Mouse (Mus musculus) forebrain, embryonic 13.5 days (tissue): ENCODE measurements around the gene Prr3. TPM values are rescaled to one million over a fixed set of nuclear protein-coding genes. Genes with fewer than 3 reads are reported as not detected.
A peak's percentile ranks its signal among the peaks of the same experiment; 100 is the strongest.

Experiments
- ATAC-seq: fragments of 200-750 bp; cut with Nextera tagmentation; 2 replicates; pipeline ENCODE4 v1.8.0; 2017
- H3K27ac ChIP-seq: fragments of 300-500 bp; sonication (generic); 2 replicates; pipeline ENCODE4 v1.5.1; 2015; ENCODE audit warnings: inconsistent platforms, mild to moderate bottlenecking, moderate library complexity
- H3K27me3 ChIP-seq: fragments of 300-500 bp; sonication (generic); 2 replicates; pipeline ENCODE4 v1.6.1; 2015; ENCODE audit warnings: mild to moderate bottlenecking, inconsistent platforms
- H3K36me3 ChIP-seq: fragments of 300-500 bp; sonication (generic); 2 replicates; pipeline ENCODE4 v1.6.1; 2015; ENCODE audit warnings: mild to moderate bottlenecking, inconsistent platforms; ENCODE audit not compliant: poor library complexity, severe bottlenecking
- H3K4me1 ChIP-seq: fragments of 300-500 bp; sonication (generic); 2 replicates; pipeline ENCODE4 v1.6.1; 2015; ENCODE audit warnings: inconsistent platforms
- H3K4me2 ChIP-seq: fragments of 300-500 bp; sonication (generic); 2 replicates; pipeline ENCODE4 v1.6.1; 2015; ENCODE audit warnings: inconsistent platforms, mild to moderate bottlenecking, moderate library complexity
- H3K4me3 ChIP-seq: fragments of 300-500 bp; sonication (generic); 2 replicates; pipeline ENCODE4 v1.5.1; 2015; ENCODE audit warnings: mild to moderate bottlenecking, inconsistent platforms
- H3K9ac ChIP-seq: fragments of 300-500 bp; sonication (generic); 2 replicates; pipeline ENCODE4 v1.6.1; 2015; ENCODE audit warnings: mild to moderate bottlenecking, inconsistent platforms
- H3K9me3 ChIP-seq: fragments of 300-500 bp; sonication (generic); replicated peaks from 2 replicates; pipeline ENCODE4 v1.6.1; 2016; ENCODE audit warnings: inconsistent platforms
- WGBS: fragments of 180-500 bp; shearing (Covaris S2); methylation state at CpG from one replicate; pipeline ENCODE4 v1.1.7; 2015; 5-methylcytosine and 5-hydroxymethylcytosine counted together
- polyA plus RNA-seq: library from polyadenylated mRNA; unstranded; fragments of >200 nt; fragmentation: Nextera tagmentation; extraction: Ambion mirVana; gene quantifications from 2 replicates; pipeline ENCODE4 v1.2.1, GENCODE M21; 2015

Prr3 gene
- polyA plus RNA-seq = 62.7 and 70.0 TPM in 2 replicates

DNA sequence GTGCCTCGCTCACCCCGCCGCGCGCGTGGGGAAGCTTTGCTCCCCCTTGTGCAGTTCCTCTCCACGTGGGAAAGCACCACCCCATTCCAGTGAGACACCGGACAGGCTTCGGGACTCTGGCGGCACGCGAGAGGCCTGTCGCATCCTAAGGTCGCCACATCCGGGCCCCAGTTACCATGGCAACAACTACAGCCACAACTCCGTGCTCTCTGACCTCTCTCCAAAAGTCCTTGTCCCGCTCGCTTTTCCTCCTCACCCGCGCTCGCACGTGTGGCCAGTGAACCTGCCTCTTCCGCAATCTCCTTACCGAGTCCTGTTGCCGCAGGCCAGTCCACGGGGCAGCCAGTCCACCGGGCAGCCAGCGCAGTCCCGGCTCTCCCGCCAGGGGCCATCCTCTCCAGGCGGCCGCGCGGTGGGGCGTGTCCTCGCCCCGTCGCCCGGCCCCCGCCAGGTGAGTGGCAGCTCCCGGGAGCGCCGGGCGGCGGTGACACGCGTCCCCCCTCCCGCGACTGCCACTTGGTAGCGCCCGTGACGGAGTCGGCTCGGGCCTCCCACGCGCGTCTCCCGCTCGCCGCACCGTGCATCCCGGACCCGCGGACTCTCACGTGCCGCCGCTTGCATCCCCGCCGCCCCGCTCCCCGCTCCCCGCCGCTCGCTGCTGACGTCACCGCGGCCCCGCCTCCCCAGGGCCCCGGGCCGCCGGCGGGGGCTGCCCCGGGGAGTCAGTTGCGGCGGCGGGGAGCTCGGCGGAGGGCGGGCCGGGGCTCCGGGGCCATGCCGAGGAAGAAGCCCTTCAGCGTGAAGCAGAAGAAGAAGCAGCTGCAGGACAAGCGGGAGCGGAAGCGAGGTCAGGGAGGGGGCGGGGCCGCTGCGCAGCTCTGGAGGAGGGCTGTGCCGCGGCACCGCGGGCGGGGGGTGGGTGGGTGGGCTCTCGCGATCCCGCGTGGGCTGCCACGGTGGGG lies at the start of gene Prr3, which contains the start of gene Gnl1:
Gene Prr3 (minus strand): TSS at position 836 of the 962 bp plus-strand sequence.
Gene Gnl1 (plus strand): TSS at position 451 of the 962 bp plus-strand sequence.
- no peaks in the 10 kb centered on the region for H3K27me3 ChIP-seq
- WGBS = under 1% methylated on average over 72 of the region's 109 CpGs
- peak within 1 kb of the TSS; percentile 91 for H3K27ac ChIP-seq
- peak within 1 kb of the TSS; percentile 93 for H3K4me2 ChIP-seq
- H3K9me3 ChIP-seq = no peaks in the 10 kb centered on the region
- peaks cover 42% of the 10 kb centered on the region for H3K36me3 ChIP-seq
- peaks cover 23% of the 10 kb centered on the region for H3K4me1 ChIP-seq
- H3K9ac ChIP-seq = peak within 1 kb of the TSS; percentile 79
- peak; percentile 82 for ATAC-seq
- peak within 1 kb of the TSS; percentile 80 for H3K4me3 ChIP-seq

DNA sequence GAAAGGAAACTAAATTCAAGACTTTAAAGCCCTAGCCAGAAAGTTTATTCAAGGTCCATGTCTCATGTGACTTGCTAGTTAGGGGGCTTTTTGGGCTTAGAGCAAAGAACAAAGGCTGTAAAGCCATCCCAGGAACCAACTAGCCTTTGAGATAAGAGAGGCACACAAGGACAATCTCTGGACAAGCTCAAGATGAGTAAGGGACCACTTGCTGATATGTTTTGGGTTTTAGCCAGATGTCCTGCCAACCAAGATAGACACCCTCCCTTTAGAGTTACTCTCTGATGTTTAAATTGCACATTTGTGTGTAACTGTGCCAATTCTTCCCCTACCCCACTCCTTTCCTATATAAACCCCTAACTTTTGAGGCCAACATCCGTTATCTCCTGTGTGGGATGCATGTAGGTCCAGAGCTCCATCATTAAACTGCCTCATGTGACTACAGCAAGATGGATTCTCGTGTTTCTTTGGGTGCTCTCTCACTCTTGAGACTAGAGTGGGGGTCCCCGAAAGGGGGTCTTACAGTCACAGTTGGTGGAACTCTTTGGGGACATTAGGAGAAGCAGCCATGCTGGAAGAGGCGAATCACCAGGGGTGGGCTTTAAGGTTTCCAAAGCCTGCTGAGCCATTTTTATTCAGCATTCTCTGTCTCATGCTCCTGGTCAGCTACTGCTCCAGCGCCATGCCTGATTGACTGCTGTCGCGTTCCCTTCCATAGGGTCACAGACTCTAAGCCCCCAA lies 49.0 kb upstream of the Prr3 start:
- Histone ChIP-seq H3K4me1 (peaks cover 9% of the 10 kb centered on the region), H3K36me3 (no peaks in the 10 kb centered on the region), H3K4me3 (no peak overlapping the region), H3K27ac (no peak overlapping the region), H3K4me2 (no peak overlapping the region), H3K27me3 (no peaks in the 10 kb centered on the region), H3K9ac (no peak overlapping the region), H3K9me3 (no peaks in the 10 kb centered on the region)
- whole genome bisulfite sequencing = 89% methylated on average over 7 of the region's 7 CpGs
- ATAC-seq = no peak

DNA sequence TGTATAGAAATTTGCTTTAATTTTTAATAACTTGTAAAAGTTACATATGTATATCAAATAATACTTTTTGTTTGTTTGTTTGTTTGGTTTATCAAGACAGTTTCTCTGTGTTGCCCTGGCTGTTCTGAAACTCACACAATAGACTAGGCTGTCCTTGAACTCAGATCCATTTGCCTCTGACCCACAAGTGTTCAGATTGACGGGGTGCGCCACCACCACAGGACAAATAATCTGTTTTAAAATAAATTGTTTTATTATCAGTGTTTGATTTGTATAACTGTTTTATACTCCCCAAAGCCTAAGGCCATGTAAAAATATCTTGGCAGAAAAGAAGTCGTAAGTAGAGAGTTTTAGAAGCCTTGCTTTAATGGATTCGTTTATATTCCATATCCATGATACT lies 47.6 kb upstream of the Prr3 start:
- Histone ChIP-seq H3K27me3 (no peaks in the 10 kb centered on the region), H3K36me3 (no peaks in the 10 kb centered on the region), H3K4me2 (no peak overlapping the region), H3K9me3 (no peaks in the 10 kb centered on the region), H3K9ac (no peak overlapping the region), H3K27ac (no peak overlapping the region), H3K4me3 (no peak overlapping the region), H3K4me1 (peaks cover 9% of the 10 kb centered on the region)
- 93% methylated on average over 4 of the region's 4 CpGs for WGBS
- ATAC-seq = no peak

DNA sequence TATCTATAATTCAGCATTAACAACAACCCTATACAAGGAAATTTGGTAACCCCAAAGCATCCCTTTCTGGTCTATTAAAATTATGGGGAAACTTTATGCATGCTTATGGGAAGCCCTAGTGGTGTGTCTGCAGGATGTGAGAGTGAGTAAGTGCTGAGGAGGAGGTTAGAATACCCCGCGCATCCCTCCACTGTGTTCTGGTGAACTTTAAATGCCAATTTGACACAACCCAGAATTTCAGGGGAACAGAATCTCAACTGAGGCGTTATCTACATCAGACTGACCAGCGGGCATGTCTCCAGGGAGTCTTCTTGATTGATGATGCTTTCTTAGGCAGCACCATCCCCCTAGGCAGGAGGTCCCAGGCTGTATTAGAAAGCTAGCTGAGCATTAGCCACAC lies 45.9 kb upstream of the Prr3 start:
- no peak overlapping the region for H3K27ac ChIP-seq
- H3K27me3 ChIP-seq = no peaks in the 10 kb centered on the region
- H3K4me3 ChIP-seq = no peak overlapping the region
- H3K9ac ChIP-seq = no peak overlapping the region
- H3K4me2 ChIP-seq = no peak overlapping the region
- H3K9me3 ChIP-seq = no peaks in the 10 kb centered on the region
- ATAC-seq = no peak
- peaks cover under 1% of the 10 kb centered on the region; the same call in 1 of the 2 replicates for H3K4me1 ChIP-seq
- no peaks in the 10 kb centered on the region for H3K36me3 ChIP-seq
- 95% methylated on average over 4 of the region's 4 CpGs for WGBS

DNA sequence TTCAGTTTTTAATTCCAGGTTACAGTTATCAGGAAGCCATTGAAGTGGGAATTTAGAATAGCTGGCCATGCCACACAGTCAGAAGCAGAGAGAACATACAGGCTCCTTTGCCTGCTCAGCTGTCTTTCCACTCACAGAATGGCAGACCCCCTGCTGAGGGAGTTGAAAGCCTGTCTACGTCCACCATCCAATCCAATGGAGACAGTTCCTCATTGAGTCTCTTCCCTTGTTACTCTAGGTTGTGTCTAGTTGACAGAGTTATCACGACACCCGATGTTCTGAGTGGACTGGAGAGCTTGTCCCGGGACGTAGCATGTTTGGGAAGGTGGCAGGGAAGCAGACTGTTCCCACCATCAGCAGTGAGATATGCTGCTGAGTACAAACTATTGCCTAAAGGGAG lies 45.2 kb upstream of the Prr3 start:
- H3K27me3 ChIP-seq = no peaks in the 10 kb centered on the region

DNA sequence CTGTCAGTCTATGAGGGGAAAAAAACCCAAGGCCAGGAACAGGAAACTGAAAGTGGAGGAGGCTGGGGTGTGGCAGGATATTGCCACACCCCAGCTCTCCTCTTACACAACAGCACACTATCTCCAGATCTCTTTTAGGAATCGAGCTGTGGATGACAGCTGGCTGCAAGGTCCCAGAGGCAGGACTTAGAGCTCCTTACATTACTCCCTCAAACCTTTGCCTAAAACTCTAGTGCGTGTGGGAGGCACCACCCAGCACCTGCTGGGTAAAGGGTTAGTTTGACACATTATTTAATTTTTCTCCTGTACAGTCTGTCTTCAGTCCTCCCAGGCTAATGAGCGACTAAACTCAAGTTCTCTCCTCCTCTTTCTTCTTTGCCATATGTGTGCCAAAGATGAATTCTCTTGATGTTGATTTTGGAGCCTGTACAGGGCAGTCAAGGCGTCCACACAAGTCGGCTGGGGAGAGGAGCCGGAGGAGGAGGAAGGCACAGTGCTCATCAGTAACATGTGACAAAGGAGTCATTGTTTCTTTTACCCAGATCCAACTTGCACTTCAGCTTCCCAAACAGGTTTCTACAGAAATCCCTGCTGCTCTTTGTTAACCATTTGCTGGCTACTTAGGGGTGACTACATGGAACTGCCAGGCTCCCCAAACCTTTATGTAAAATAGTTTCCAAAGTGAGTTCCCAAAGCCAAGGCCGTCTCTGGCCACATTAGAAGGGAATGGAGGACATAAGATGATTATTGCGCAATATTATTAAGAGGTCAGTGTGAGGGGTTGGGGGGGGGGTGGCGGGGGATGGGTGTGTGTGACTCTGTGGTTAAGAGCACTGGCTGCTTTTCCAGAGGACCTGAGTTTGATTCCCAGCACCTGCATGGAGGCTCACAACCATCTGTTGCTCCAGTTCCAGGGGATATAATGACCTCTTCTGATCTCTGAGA lies 43.9 kb upstream of the Prr3 start:
- 74% methylated on average over 9 of the region's 9 CpGs for WGBS
- no peak overlapping the region for H3K4me3 ChIP-seq
- no peak overlapping the region for H3K4me2 ChIP-seq
- H3K27ac ChIP-seq = no peak overlapping the region
- H3K9me3 ChIP-seq = no peaks in the 10 kb centered on the region
- H3K27me3 ChIP-seq = no peaks in the 10 kb centered on the region
- H3K36me3 ChIP-seq = no peaks in the 10 kb centered on the region
- ATAC-seq = no peak
- H3K9ac ChIP-seq = no peak overlapping the region
- peaks cover 5% of the 10 kb centered on the region; the same call in 1 of the 2 replicates for H3K4me1 ChIP-seq

More for the DNA sequence above, 45.2 kb upstream of the Prr3 start:
- WGBS = 54% methylated on average over 5 of the region's 5 CpGs
- Histone ChIP-seq H3K9me3 (no peaks in the 10 kb centered on the region), H3K27ac (no peak overlapping the region), H3K4me2 (no peak overlapping the region), H3K4me1 (peaks cover 5% of the 10 kb centered on the region; the same call in 1 of the 2 replicates), H3K9ac (no peak overlapping the region), H3K4me3 (no peak overlapping the region), H3K36me3 (no peaks in the 10 kb centered on the region)
- ATAC-seq = no peak

DNA sequence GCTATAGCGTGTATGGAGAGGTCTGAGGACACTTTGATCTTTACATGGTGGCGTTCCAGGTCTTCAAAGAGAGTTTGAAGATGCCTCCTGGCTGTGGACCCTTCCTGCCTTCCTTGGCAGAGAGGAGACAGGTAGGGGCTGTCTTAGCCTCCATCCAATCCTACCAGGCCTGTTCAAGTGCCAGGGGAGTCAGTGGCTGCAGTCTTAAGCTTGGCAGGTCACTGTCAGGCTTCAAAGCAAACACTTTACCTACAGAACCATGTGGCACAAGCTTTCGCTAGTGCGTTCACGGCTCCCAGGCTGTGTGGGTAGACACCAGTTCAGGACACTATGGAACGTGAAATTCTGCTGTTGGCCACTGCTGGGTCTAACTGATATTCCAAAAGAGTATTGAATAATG lies 42.9 kb upstream of the Prr3 start:
- Histone ChIP-seq H3K9ac (no peak overlapping the region), H3K4me3 (no peak overlapping the region), H3K4me2 (no peak overlapping the region), H3K27me3 (no peaks in the 10 kb centered on the region), H3K4me1 (peaks cover 5% of the 10 kb centered on the region; the same call in 1 of the 2 replicates), H3K9me3 (no peaks in the 10 kb centered on the region), H3K36me3 (no peaks in the 10 kb centered on the region), H3K27ac (no peak overlapping the region)
- WGBS = 95% methylated on average over 6 of the region's 6 CpGs
- no peak for ATAC-seq

DNA sequence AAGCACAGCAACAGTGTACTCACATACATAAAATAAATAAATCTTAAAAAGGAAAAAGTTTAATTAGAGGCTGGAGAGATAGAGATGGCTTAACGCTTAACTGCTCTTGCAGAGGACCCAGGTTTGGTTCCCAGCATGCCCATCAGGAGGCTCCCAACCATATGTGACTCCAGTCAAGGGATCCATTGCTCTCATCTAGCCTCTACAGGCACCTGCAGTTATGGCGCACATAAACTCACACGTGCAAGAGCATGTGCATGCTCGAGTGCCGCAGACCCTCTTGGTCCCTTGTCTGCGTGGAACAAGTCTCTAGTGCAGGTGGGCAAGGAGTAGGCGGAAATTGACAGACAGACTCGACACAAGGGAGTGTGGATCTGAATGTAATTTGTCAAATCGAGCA lies 42.1 kb upstream of the Prr3 start:
- H3K9ac ChIP-seq = no peak overlapping the region
- H3K4me3 ChIP-seq = no peak overlapping the region
- ATAC-seq = no peak
- H3K4me1 ChIP-seq = peaks cover 5% of the 10 kb centered on the region; the same call in 1 of the 2 replicates
- H3K4me2 ChIP-seq = no peak overlapping the region
- no peaks in the 10 kb centered on the region for H3K27me3 ChIP-seq
- no peaks in the 10 kb centered on the region for H3K36me3 ChIP-seq
- 94% methylated on average over 9 of the region's 9 CpGs for WGBS
- H3K27ac ChIP-seq = no peak overlapping the region
- H3K9me3 ChIP-seq = no peaks in the 10 kb centered on the region

DNA sequence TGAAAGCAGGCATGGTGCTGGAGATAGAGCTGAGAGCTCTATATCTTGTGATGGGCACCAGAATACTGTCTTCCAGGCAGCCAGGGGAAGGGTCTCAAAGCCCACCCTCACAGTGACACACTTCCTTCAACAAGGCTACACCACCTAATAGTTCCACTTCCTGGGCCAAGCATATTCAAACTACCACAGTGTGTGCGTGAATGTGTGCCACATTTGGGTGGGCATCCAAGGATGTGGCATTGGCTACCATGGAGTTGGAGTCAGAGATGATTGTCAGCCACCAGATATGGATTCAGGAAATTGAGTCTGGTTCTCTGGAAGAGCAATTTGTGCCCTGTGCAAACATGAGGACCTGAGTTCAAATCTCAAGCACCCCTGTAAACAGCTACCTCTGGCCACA lies 41.3 kb upstream of the Prr3 start:
- H3K4me3 ChIP-seq = no peak overlapping the region
- no peaks in the 10 kb centered on the region for H3K9me3 ChIP-seq
- H3K27me3 ChIP-seq = no peaks in the 10 kb centered on the region
- no peak overlapping the region for H3K4me2 ChIP-seq
- H3K4me1 ChIP-seq = peaks cover 5% of the 10 kb centered on the region; the same call in 1 of the 2 replicates
- WGBS = 97% methylated on average over 1 of the region's 1 CpGs
- no peaks in the 10 kb centered on the region for H3K36me3 ChIP-seq
- H3K9ac ChIP-seq = no peak overlapping the region
- H3K27ac ChIP-seq = no peak overlapping the region
- ATAC-seq = no peak

DNA sequence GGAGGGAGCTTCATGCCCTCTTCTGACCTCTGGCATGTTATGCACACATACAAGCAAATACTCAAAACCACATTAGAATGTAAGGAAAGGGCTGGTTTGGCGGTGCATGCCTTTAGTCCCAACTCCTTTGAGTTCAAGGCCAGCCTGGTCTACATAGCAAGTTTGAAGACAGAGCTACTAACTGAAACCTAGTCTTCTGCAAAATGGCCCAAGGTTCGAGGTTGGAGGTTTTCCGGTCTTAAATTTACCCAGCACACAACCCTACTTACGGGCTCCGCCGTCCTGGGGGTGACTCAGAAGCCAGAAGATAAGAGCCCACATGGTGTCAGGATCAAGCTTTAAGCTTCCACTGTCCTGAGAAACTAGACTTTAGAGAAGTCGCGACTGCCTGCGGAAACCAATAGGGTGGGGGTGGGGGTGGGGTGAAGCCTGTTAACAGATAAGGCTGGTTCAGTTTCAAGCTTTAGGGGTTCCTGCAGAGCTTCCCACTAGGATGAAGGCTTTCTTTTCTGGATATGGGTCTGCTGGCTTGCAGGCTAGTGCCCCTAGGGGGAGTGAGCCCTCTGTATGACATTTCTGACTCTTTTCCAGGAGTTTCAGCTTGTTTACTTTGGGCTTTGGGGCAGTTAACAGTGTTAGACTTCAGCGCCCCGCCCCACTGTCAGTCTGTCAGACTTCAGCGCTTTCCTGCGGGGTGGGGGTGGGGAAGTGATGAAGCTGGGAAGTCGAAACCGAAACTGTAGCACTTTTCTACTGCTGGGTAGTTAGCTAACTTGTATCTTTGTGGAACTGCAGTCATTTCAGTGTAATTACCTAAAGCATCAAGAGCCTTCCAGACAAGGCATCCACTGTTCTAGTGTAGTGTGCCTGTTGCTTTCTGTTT lies 40.4 kb upstream of the Prr3 start, which contains the start of gene H2-T24:
Gene H2-T24 (minus strand): TSS at position 370 of the 883 bp plus-strand sequence.
- H3K27me3 ChIP-seq = no peaks in the 10 kb centered on the region
- WGBS = 44% methylated on average over 15 of the region's 15 CpGs
- H3K4me3 ChIP-seq = no peak within 1 kb of the TSS
- H3K4me1 ChIP-seq = peaks cover 5% of the 10 kb centered on the region; the same call in 1 of the 2 replicates
- ATAC-seq = no peak
- H3K9ac ChIP-seq = no peak within 1 kb of the TSS
- peaks cover 5% of the 10 kb centered on the region; the same call in 1 of the 2 replicates for H3K36me3 ChIP-seq
- H3K4me2 ChIP-seq = no peak within 1 kb of the TSS
- no peak within 1 kb of the TSS for H3K27ac ChIP-seq
- no peaks in the 10 kb centered on the region for H3K9me3 ChIP-seq
